Mouse (Mus musculus) 3T3-L1 (cell line): ENCODE data around the gene Pigyl.
"Not testable (repeated sequence)": the region's sequence is repeated elsewhere in the genome, so short reads cannot be mapped to it uniquely, and the experiment has no call there.

ENCODE experiments used
- DNase-seq: peaks from one replicate; pipeline ENCODE4 v3.0.0-alpha.2; 2015; ENCODE audit warnings: low read depth, low spot score

Pigyl gene

GRCm38 (mm10) chr9:22138480-22138879, 18.2 kb upstream of the Pigyl start:
- peak; percentile 58 for DNase-seq

GRCm38 (mm10) chr9:22139746-22140145, 16.9 kb upstream of the Pigyl start:
- DNase-seq, result no peak

GRCm38 (mm10) chr9:22143108-22144037, 13.3 kb upstream of the Pigyl start:
- peak; percentile 91 for DNase-seq

- DNase-seq, result no peak
These were observed 12.2 kb upstream of the Pigyl start for GRCm38 (mm10) chr9:22144304-22144965.

- no peak for DNase-seq
These were observed 7.0 kb upstream of the Pigyl start for GRCm38 (mm10) chr9:22149426-22150248.

- DNase-seq, result not testable (repeated sequence)
These were observed 6.4 kb upstream of the Pigyl start for GRCm38 (mm10) chr9:22150249-22150693.

- no peak for DNase-seq
These were observed 5.7 kb upstream of the Pigyl start for GRCm38 (mm10) chr9:22150946-22151345.

- no peak for DNase-seq
These were observed 2.8 kb upstream of the Pigyl start for GRCm38 (mm10) chr9:22153810-22154209.

GRCm38 (mm10) chr9:22155614-22156013, 1.0 kb upstream of the Pigyl start:
- DNase-seq, result peak; percentile 88

- no peak for DNase-seq
These were observed 1.0 kb downstream of the Pigyl start for GRCm38 (mm10) chr9:22157516-22158265.

GRCm38 (mm10) chr9:22161299-22161698, 4.7 kb downstream of the Pigyl start:
- DNase-seq, result no peak

GRCm38 (mm10) chr9:22162305-22162704, 5.7 kb downstream of the Pigyl start:
- DNase-seq, result no peak

- no peak for DNase-seq
These were observed 6.3 kb downstream of the Pigyl start for GRCm38 (mm10) chr9:22162912-22163311.

- DNase-seq, result no peak
These were observed 8.3 kb downstream of the Pigyl start for GRCm38 (mm10) chr9:22164711-22165668.

GRCm38 (mm10) chr9:22165964-22166363, 9.3 kb downstream of the Pigyl start:
- peak; percentile 0 for DNase-seq

GRCm38 (mm10) chr9:22166686-22167085, 10.0 kb downstream of the Pigyl start:
- peak; percentile 2 for DNase-seq

- DNase-seq, result no peak
These were observed 11.1 kb downstream of the Pigyl start for GRCm38 (mm10) chr9:22167751-22168150.

GRCm38 (mm10) chr9:22169327-22169726, 12.7 kb downstream of the Pigyl start:
- DNase-seq, result no peak

- no peak for DNase-seq
These were observed 15.7 kb downstream of the Pigyl start for GRCm38 (mm10) chr9:22172318-22172717.
